Mouse (Mus musculus) skeletal muscle tissue, adult 2 months (tissue): Measurements from ENCODE around the gene Sult3a2.
"Not testable (repeated sequence)": the region's sequence is repeated elsewhere in the genome, so short reads cannot be mapped to it uniquely, and the experiment has no call there.

Source experiments
- DNase-seq: peaks from one replicate; pipeline ENCODE4 v3.0.0-alpha.2; 2012; ENCODE audit warnings: low read depth, low spot score

Gene Sult3a2

GRCm38 (mm10) chr10:33786604-33787003 is at the start of gene Sult3a2:
Gene Sult3a2 (minus strand): TSS chr10:33786704.
- DNase-seq = no peak

DNA sequence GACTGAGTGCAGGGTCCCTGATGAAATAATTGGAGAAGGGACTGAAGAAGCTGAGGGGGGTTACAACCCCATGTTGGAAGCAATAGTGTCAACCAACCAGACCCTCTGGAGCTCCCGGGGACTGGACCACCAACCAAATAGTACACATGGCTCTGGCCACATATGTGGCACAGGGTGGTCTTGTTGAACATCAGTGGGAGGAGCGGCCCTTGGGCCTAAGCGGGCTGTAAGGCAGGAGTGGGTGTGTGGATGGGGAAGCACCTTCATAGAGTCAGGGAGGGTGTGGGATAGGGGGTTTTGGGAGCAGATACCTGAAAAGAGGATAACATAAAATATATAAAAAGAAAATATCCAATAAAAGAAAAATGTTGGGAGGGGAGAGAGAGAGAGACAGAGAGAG is 34.4 kb upstream of the Sult3a2 start:
- DNase-seq = no peak

DNA sequence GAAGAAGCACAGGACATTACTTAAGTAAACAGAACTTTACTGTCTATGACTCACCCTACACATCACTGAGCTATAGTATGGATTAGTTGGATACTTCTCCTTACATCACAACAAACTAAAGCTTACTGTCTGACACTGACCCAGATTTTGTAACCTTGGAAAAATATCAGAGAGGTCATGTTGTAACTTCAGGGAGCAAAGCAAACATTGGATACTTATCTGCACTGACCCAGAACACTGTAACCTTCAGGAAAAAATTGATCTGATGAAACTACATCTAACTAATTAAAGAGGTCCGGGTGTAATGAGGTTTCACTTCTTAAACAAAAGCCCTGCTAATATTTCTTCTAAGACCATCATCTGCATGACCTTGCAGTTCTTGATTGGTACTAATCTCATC is 30.4 kb upstream of the Sult3a2 start:
- no peak for DNase-seq

DNA sequence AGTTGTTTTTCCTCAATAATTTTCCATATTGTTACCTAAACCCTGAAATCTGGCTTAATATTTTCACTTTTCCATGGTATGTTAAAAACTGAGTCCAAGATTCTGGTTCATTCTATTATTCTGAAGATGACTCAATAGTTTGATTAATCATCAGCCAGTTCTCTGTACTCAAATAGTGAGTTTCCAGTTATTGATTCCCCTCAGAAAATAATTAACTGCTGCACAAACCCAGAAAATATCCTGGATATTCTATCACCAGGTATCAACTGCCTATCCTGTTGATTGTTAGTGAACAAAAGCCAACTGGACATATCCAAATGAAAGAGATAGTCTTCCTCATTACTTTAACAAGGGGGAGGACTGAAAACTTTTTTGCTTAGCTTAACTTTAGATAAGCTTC is 27.8 kb upstream of the Sult3a2 start:
- no peak for DNase-seq

- no peak for DNase-seq
Observed at GRCm38 (mm10) chr10:33811807-33812206, 25.3 kb upstream of the Sult3a2 start.

- not testable (repeated sequence) for DNase-seq
Observed at GRCm38 (mm10) chr10:33797221-33797949, 10.9 kb upstream of the Sult3a2 start.

DNA sequence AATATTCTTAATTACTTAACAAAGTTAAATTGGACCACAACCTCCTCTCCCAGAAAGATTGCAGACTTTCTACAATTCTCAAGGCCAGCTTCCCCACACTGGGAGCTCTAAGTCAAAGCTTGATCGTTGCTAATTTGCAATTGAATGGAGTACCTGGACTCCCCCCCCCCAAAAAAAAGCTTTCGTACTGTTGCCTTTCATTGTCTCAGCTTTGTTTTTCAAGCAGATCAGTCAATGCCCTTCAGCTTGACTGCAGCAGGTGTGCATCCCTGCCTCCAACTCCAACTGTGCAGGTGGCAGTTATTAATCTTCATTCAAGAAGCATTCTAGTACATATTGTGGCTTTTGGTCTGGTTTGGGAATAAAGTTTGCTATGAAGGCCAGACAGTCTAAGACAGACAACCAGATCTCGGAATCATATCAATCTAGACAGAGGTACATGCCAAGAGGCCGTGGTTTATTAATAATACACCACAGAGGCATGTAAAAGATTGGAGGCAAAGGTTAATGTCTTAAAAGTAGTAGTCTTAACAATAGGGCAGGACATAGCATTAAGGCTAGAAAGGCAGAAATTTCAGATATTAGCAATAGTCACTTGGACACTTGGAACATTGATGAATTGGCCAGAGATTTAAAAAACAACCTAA is 9.9 kb upstream of the Sult3a2 start:
- DNase-seq = not testable (repeated sequence)

GRCm38 (mm10) chr10:33792166-33792565 is 5.7 kb upstream of the Sult3a2 start:
- DNase-seq = not testable (repeated sequence)

DNA sequence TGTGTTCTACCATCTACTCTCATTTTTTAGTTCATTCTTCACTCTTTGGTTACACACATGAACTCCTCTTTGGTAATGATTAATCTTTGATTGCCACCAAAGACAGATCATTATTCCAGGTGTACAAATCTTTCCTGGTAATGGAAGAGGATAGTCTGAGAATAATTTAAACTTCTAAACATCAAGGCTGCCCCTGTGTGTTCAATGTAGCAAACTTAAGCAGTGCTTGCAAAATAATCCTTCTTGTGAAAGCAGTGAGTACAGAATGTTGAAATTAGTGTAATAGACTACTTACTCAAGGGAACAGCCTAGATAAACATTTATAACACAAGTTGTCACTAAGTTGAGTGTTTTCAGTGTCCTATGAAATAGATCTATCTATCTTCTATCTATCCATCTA is 1.0 kb upstream of the Sult3a2 start:
- no peak for DNase-seq

- DNase-seq = not testable (repeated sequence)
Observed at GRCm38 (mm10) chr10:33735251-33735650, 51.3 kb downstream of the Sult3a2 start.

- no peak for DNase-seq
Observed at GRCm38 (mm10) chr10:33733241-33733640, 53.3 kb downstream of the Sult3a2 start.

DNA sequence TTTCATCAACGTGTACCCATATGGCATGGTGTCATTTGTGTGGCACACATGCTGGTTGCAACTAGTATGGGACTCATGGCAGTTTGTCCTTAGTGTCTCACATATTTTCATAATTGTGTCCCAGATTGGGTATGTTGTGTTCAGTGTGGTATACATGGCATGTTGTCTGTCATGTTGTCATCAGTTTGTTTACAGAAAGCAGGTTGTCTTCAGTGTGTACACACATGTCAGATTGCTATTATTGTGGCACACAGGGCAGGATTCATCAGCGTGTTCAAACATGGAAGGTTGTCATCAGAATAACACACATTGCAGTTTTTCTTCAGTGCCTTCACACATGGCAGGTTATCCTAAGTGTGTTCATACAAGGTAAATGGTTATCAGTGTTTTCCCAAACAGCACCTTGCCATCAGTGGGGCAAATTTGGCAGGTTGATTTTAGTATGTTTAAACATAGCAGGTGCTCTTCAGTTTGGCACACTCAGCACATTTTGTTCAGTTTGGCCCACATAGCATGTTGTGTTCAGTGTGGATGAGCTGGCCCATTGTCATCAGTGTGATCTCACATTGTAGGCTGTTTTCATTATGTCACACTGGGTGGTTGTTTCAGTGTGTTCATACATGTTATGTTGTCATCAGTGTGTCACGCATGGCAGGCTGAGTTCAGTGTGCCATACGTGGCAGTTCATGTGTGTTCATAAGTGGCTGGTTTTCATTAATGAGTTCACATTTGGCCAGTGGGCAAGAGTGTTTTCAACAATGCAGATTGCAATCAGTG is 53.9 kb downstream of the Sult3a2 start:
- DNase-seq = no peak

GRCm38 (mm10) chr10:33723764-33724163 is 62.7 kb downstream of the Sult3a2 start:
- no peak for DNase-seq

DNA sequence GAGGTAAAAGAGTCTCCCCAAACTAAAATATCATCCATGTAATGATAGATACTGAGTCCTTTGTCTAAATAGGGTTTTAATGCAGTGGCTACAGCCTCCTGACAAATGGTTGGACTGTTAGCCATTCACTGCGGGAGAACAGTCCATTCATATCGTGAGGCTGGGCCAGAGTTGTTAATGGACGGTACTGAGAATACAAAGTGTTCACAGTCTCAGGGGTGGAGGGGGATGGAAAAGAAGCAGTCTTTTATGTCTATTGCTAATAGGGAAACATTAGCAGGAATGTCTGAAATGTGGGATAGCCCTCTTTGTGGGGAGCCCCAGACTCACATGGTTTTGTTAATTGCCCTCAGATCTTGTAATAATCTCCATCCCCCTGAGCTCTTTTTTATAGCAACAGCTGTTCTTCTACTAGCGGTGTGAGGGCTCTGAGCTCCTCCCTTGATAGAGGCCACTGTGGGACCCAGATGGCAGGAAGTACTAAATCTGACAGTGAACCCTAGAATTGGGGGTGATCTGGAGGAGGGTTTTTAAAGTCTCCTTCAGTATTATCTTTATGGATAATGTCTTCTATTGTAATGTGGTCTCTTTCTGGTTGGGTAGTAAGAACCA is 64.6 kb downstream of the Sult3a2 start:
- DNase-seq = no peak
